Mouse (Mus musculus): ENCODE results near the gene Etv6.

Etv6 gene

DNA sequence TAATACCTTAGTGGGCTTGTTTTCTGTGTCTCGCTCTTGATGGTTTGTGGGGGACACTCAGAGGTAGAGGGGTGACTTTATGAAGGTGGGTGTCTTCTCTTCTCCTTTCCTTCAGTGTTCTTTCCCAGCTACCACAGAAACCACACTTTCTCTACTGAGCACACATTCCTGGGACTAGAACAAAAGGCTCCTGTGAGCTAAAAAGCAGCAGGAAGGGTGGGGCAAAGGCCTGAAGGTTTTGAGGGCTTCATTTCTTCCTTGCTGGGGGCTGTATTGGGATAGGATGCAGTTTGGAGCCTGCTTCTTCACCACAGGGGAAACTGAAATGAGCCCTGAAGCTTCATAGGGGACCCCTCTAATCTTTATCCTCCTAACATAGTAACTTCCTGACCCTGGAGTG is 164.4 kb downstream of the Etv6 start:
- Histone ChIP-seq H3K4me1 (replicated peaks; ENCODE audit: low read depth, low read length) (peaks cover 31% of the 10 kb centered on the region), H3K4me3 (replicated peaks; ENCODE audit: low read length) (no peak overlapping the region), H3K9me3 (ENCODE audit: low read length) (no peaks in the 10 kb centered on the region), H3K36me3 (ENCODE audit: insufficient read depth, low read length) (0 out of 2 replicates have a peak, but pooled peaks cover 5% of the 10 kb centered on the region), H3K27me3 (ENCODE audit: insufficient read depth, low read length) (no peaks in the 10 kb centered on the region)
- TF ChIP-seq POU5F1 (IDR thresholded peaks at IDR 0.05; ENCODE audit: borderline replicate concordance, low read length) (no peak), NANOG (IDR thresholded peaks at IDR 0.05; ENCODE audit: borderline replicate concordance, low read length) (no peak), CTCF (conservative IDR thresholded peaks at IDR 0.05; ENCODE audit: low read length) (no peak)

- no peaks in the 10 kb centered on the region for H3K9me3 ChIP-seq (ENCODE audit: low read length)
These were observed 165.1 kb downstream of the Etv6 start for GRCm38 (mm10) chr6:134200577-134200976.

DNA sequence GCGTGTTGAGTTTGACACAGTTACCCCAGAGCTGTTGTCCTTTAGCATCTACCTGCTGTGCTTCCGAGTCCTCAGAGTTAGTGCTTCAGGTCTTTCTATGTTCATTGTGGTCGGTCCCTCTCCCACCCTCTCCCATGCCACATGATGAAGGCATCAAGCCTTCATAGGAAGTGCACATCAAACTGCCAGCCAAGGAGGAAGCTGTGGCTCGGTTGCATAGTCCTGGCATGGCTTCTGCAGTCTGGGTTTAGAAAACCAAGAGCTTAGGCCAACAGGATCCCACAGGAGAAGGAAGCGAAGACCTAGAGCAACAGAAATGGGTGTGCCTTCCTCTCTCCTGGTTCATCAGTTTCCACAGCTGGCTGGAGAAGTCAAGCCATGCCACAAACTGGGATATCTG is 166.7 kb downstream of the Etv6 start:
- peaks cover 33% of the 10 kb centered on the region for H3K4me1 ChIP-seq (replicated peaks; ENCODE audit: low read depth, low read length)
- TF ChIP-seq CTCF (conservative IDR thresholded peaks at IDR 0.05; ENCODE audit: low read length) (no peak), POU5F1 (IDR thresholded peaks at IDR 0.05; ENCODE audit: borderline replicate concordance, low read length) (no peak), NANOG (IDR thresholded peaks at IDR 0.05; ENCODE audit: borderline replicate concordance, low read length) (no peak)
- no peaks in the 10 kb centered on the region for H3K27me3 ChIP-seq (ENCODE audit: insufficient read depth, low read length)
- 0 out of 2 replicates have a peak, but pooled peaks cover 5% of the 10 kb centered on the region for H3K36me3 ChIP-seq (ENCODE audit: insufficient read depth, low read length)
- no peak overlapping the region for H3K4me3 ChIP-seq (replicated peaks; ENCODE audit: low read length)
- H3K9me3 ChIP-seq (ENCODE audit: low read length), result no peaks in the 10 kb centered on the region

More at GRCm38 (mm10) chr6:134200577-134200976, 165.1 kb downstream of the Etv6 start:
- Histone ChIP-seq H3K27me3 (ENCODE audit: insufficient read depth, low read length) (no peaks in the 10 kb centered on the region), H3K4me3 (replicated peaks; ENCODE audit: low read length) (no peak overlapping the region), H3K36me3 (ENCODE audit: insufficient read depth, low read length) (0 out of 2 replicates have a peak, but pooled peaks cover 5% of the 10 kb centered on the region), H3K4me1 (replicated peaks; ENCODE audit: low read depth, low read length) (peaks cover 31% of the 10 kb centered on the region)
- no peak for TF ChIP-seq POU5F1 (IDR thresholded peaks at IDR 0.05; ENCODE audit: borderline replicate concordance, low read length)
- no peak for TF ChIP-seq CTCF (conservative IDR thresholded peaks at IDR 0.05; ENCODE audit: low read length)
- TF ChIP-seq NANOG (IDR thresholded peaks at IDR 0.05; ENCODE audit: borderline replicate concordance, low read length), result no peak

GRCm38 (mm10) chr6:134205163-134205562 is 169.7 kb downstream of the Etv6 start:
- Histone ChIP-seq H3K9me3 (ENCODE audit: low read length) (no peaks in the 10 kb centered on the region), H3K27me3 (ENCODE audit: insufficient read depth, low read length) (no peaks in the 10 kb centered on the region), H3K4me1 (replicated peaks; ENCODE audit: low read depth, low read length) (peaks cover 26% of the 10 kb centered on the region), H3K4me3 (replicated peaks; ENCODE audit: low read length) (no peak overlapping the region), H3K36me3 (ENCODE audit: insufficient read depth, low read length) (0 out of 2 replicates have a peak, but pooled peaks cover 5% of the 10 kb centered on the region)
- no peak for TF ChIP-seq NANOG (IDR thresholded peaks at IDR 0.05; ENCODE audit: borderline replicate concordance, low read length)
- no peak for TF ChIP-seq POU5F1 (IDR thresholded peaks at IDR 0.05; ENCODE audit: borderline replicate concordance, low read length)
- no peak for TF ChIP-seq CTCF (conservative IDR thresholded peaks at IDR 0.05; ENCODE audit: low read length)

DNA sequence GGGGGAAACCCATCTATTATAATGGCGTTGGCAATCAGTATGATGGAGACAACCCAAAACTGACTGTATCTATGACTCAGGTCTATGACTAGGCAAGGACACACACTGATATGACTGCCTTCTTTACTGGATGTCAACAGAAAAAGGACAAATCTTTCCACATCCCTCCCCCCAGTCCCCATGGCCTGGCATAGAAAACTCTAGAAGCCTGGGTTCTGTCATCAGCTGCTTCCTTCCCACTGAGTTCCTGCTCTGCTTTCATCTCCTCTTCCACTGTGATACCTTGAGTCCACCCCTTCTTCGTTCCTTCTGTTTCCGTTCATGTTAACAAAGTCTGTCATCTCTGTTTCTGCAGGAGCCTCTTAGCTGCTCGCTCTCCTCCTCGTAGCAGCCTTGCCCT is 170.2 kb downstream of the Etv6 start:
- H3K9me3 ChIP-seq (ENCODE audit: low read length), result no peaks in the 10 kb centered on the region
- peaks cover 20% of the 10 kb centered on the region for H3K4me1 ChIP-seq (replicated peaks; ENCODE audit: low read depth, low read length)
- no peaks in the 10 kb centered on the region for H3K27me3 ChIP-seq (ENCODE audit: insufficient read depth, low read length)
- no peak for TF ChIP-seq POU5F1 (IDR thresholded peaks at IDR 0.05; ENCODE audit: borderline replicate concordance, low read length)
- no peak for TF ChIP-seq CTCF (conservative IDR thresholded peaks at IDR 0.05; ENCODE audit: low read length)
- no peak for TF ChIP-seq NANOG (IDR thresholded peaks at IDR 0.05; ENCODE audit: borderline replicate concordance, low read length)
- H3K36me3 ChIP-seq (ENCODE audit: insufficient read depth, low read length), result 0 out of 2 replicates have a peak, but pooled peaks cover 5% of the 10 kb centered on the region
- no peak overlapping the region for H3K4me3 ChIP-seq (replicated peaks; ENCODE audit: low read length)

- Histone ChIP-seq H3K9me3 (ENCODE audit: low read length) (no peaks in the 10 kb centered on the region), H3K27me3 (ENCODE audit: insufficient read depth, low read length) (no peaks in the 10 kb centered on the region)
- TF ChIP-seq POU5F1 (IDR thresholded peaks at IDR 0.05; ENCODE audit: borderline replicate concordance, low read length) (no peak), CTCF (conservative IDR thresholded peaks at IDR 0.05; ENCODE audit: low read length) (no peak), NANOG (IDR thresholded peaks at IDR 0.05; ENCODE audit: borderline replicate concordance, low read length) (no peak)
These were observed 170.8 kb downstream of the Etv6 start for GRCm38 (mm10) chr6:134206251-134206650.

DNA sequence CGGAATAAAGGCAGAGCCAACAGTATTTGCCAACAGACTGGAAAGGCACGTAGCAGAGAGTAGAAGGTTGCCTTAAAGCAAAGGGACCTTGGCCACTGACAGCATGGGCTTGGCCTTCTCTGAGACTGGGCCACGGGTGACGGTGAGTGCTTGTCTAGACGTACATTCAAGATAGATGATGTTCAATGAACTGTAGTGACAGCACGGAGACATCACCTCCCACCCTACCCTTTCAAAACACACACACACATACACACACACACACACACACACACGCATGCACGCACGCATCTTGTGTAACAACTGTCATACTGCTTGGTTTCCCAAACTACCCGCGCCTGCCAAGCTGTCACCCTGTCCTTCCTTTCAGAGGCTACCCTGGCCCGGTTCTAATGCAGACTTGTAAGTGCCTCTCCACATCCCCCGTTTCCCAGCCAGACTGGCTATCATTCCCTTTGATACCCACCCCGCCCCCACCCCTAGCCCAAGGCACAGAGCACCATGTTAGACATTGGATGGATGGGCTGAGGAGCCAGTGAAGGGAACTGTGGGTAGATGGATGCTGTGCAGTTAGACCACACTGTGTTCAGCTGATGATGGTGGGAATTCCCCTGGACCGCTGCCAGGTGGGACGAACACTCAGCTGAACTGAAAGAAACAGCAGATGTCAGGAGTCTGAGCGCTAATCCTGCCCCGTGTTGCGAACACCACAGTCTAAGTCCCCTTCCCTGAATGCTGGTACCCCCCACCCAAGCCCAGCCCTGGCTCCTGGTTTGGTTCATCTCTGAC is 172.1 kb downstream of the Etv6 start:
- Histone ChIP-seq H3K27me3 (ENCODE audit: insufficient read depth, low read length) (no peaks in the 10 kb centered on the region), H3K4me1 (replicated peaks; ENCODE audit: low read depth, low read length) (peaks cover 14% of the 10 kb centered on the region)
- TF ChIP-seq CTCF (conservative IDR thresholded peaks at IDR 0.05; ENCODE audit: low read length) (no peak), NANOG (IDR thresholded peaks at IDR 0.05; ENCODE audit: borderline replicate concordance, low read length) (no peak), POU5F1 (IDR thresholded peaks at IDR 0.05; ENCODE audit: borderline replicate concordance, low read length) (no peak)

More at GRCm38 (mm10) chr6:134206251-134206650, 170.8 kb downstream of the Etv6 start:
- peaks cover 15% of the 10 kb centered on the region for H3K4me1 ChIP-seq (replicated peaks; ENCODE audit: low read depth, low read length)
- no peak overlapping the region for H3K4me3 ChIP-seq (replicated peaks; ENCODE audit: low read length)
- 0 out of 2 replicates have a peak, but pooled peaks cover 5% of the 10 kb centered on the region for H3K36me3 ChIP-seq (ENCODE audit: insufficient read depth, low read length)

DNA sequence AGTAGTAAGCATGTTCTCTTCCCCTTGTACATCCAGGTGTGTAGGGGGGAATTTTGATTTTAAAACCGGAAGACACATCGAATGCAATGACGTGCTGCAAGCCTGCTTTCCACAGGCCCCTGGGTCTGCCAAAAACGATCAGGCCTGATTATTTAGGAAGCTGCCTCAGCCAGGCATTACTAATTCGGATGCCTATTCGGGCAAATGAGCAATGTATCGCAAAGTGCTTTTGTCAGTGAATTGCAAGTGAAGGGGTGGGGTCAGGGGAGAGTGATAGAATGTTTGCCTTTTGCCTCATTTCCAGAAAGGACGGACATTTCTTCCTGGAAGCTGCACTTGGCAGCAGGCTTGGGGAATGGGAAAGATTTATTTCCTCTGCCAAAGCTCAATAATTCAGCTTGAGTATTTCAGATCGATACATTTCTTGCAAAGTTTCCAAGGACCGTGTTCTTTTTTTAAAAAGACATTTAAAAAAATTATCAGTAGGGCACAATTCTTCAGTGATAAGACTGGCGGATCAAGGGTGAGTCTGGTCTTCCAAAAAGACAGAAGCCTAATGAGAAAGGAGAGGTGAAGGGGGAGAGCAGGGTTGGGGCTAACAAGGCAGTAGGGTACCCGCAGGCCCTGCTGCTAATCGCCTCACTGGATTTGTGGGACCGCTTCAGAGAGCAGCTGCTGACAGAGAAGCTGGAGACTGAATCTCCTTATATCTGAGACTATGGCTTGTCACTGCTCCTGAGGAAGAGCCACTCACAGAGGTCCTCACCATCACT is 172.9 kb downstream of the Etv6 start:
- TF ChIP-seq CTCF (conservative IDR thresholded peaks at IDR 0.05; ENCODE audit: low read length) (no peak), POU5F1 (IDR thresholded peaks at IDR 0.05; ENCODE audit: borderline replicate concordance, low read length) (no peak), NANOG (IDR thresholded peaks at IDR 0.05; ENCODE audit: borderline replicate concordance, low read length) (no peak)

More for the DNA sequence above, 172.1 kb downstream of the Etv6 start:
- Histone ChIP-seq H3K4me3 (replicated peaks; ENCODE audit: low read length) (no peak overlapping the region), H3K36me3 (ENCODE audit: insufficient read depth, low read length) (0 out of 2 replicates have a peak, but pooled peaks cover 5% of the 10 kb centered on the region), H3K9me3 (ENCODE audit: low read length) (no peaks in the 10 kb centered on the region)

More for the DNA sequence above, 172.9 kb downstream of the Etv6 start:
- peaks cover 14% of the 10 kb centered on the region for H3K4me1 ChIP-seq (replicated peaks; ENCODE audit: low read depth, low read length)
- H3K36me3 ChIP-seq (ENCODE audit: insufficient read depth, low read length), result 0 out of 2 replicates have a peak, but pooled peaks cover 5% of the 10 kb centered on the region
- no peaks in the 10 kb centered on the region for H3K27me3 ChIP-seq (ENCODE audit: insufficient read depth, low read length)
- H3K9me3 ChIP-seq (ENCODE audit: low read length), result no peaks in the 10 kb centered on the region
- H3K4me3 ChIP-seq (replicated peaks; ENCODE audit: low read length), result no peak overlapping the region
